25 mouse cellular contexts compared by ENCODE assay signal in the genomic region with DNA sequence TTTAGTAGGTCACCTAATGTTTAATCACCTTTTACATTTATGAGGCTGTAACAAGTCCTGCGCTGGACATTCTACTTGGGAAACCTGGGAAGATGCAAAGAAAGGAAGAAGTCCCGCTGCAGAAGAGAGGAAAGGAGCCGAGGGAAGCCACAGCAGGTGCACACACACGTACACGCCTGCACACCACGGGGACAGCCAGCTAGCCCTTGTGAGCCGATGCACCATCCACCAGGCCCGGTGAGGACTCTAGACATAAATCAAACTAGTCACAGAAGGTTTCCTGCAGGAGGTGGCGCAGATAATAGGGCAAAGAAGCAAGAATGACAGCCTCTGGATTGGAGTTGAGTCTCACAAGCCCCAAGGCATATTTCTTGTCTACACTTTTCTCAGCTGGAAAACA. TPM values are rescaled to one million over a fixed set of nuclear protein-coding genes. Genes with fewer than 3 reads are reported as not detected.
A peak's percentile ranks its signal among the peaks of the same experiment; 100 is the strongest.
DNase-seq lines count a peak whose midpoint lies in the region; ATAC-seq and TF ChIP-seq lines count a peak whose summit lies in the region.
"Had no signal": no experiment of that assay in that cellular context is flagged by ENCODE, and none has a peak within 500 bp of the region (broad histone marks: within the 10 kb centered on the region; RNA-seq: fewer than 3 reads in every experiment).

No protein-coding gene starts in this region.

- H3K27me3 ChIP-seq in heart, embryonic 15.5 days, result no peaks in the 10 kb centered on the region
- H3K27me3 ChIP-seq in hindbrain, embryonic 13.5 days, result no peaks in the 10 kb centered on the region
- H3K27me3 ChIP-seq in hindbrain, embryonic 16.5 days (replicated peaks; ENCODE audit: control insufficient read depth, insufficient read depth, low read length), result no peaks in the 10 kb centered on the region
- H3K27me3 ChIP-seq in testis, adult 2 months (ENCODE audit: control insufficient read depth, insufficient read depth, low read length), result no peaks in the 10 kb centered on the region
- H3K27me3 ChIP-seq: embryonic facial prominence, embryonic 15.5 days; heart, embryonic 12.5 days; hindbrain, embryonic 15.5 days had no signal

- intact Hi-C loops in heart, postnatal 10 days (cut with DNase I), result no loop called here

- no peaks in the 10 kb centered on the region for H3K36me3 ChIP-seq in heart, embryonic 15.5 days
- no peaks in the 10 kb centered on the region for H3K36me3 ChIP-seq in hindbrain, embryonic 13.5 days
- no peaks in the 10 kb centered on the region for H3K36me3 ChIP-seq in hindbrain, embryonic 16.5 days (ENCODE audit: control insufficient read depth, insufficient read depth, low read length)
- H3K36me3 ChIP-seq in testis, adult 2 months (ENCODE audit: control insufficient read depth, insufficient read depth, low read length), result no peaks in the 10 kb centered on the region
- H3K36me3 ChIP-seq: embryonic facial prominence, embryonic 15.5 days; forebrain, embryonic 10.5 days; heart, embryonic 12.5 days; hindbrain, embryonic 15.5 days had no signal

- H3K4me1 ChIP-seq in heart, embryonic 15.5 days (replicated peaks), result peaks cover 63% of the 10 kb centered on the region
- peaks cover 46% of the 10 kb centered on the region for H3K4me1 ChIP-seq in hindbrain, embryonic 13.5 days (replicated peaks)
- H3K4me1 ChIP-seq in hindbrain, embryonic 16.5 days (ENCODE audit: control insufficient read depth, insufficient read depth, low read depth, low read length), result peaks cover 12% of the 10 kb centered on the region
- peaks cover 5% of the 10 kb centered on the region for H3K4me1 ChIP-seq in testis, adult 2 months (ENCODE audit: control insufficient read depth, insufficient read depth, low read length)

- no peak for DNase-seq in heart, postnatal 10 days
- DNase-seq in testis, postnatal 14 days (ENCODE audit: low spot score), result no peak
- DNase-seq in thymus, postnatal 36 days, result peak; percentile 48 to 61
- no peak for DNase-seq in lung, postnatal 4 days
- DNase-seq: adrenal gland, postnatal 10 days; B cell, adult 2 months; cerebellum, adult 11 months; cerebellum, adult 8-10 months; cerebellum, postnatal 14 days; embryo, embryonic 11 days; gastrocnemius, adult 2 months; gastrocnemius, postnatal 25 days; heart, postnatal 4 days had no signal

- H3K9me3 ChIP-seq in heart, embryonic 15.5 days (replicated peaks), result no peaks in the 10 kb centered on the region
- no peaks in the 10 kb centered on the region for H3K9me3 ChIP-seq in hindbrain, embryonic 13.5 days
- no peaks in the 10 kb centered on the region for H3K9me3 ChIP-seq in hindbrain, embryonic 16.5 days (ENCODE audit: control insufficient read depth, low read length)
- H3K9me3 ChIP-seq: embryonic facial prominence, embryonic 15.5 days; forebrain, embryonic 10.5 days; G1E; heart, embryonic 12.5 days; hindbrain, embryonic 15.5 days had no signal

- peak overlapping the region; percentile 5; the same call in 1 of the 2 replicates for H3K27ac ChIP-seq in heart, embryonic 15.5 days
- H3K27ac ChIP-seq in hindbrain, embryonic 13.5 days, result 0 out of 2 replicates have a peak overlapping the region, but pooled peaks have one; percentile 30
- no peak overlapping the region for H3K27ac ChIP-seq in hindbrain, embryonic 16.5 days (ENCODE audit: low read depth, low read length)
- H3K27ac ChIP-seq in testis, adult 2 months (ENCODE audit: control insufficient read depth, insufficient read depth, low read depth, low read length), result no peak overlapping the region
- H3K27ac ChIP-seq: embryonic facial prominence, embryonic 15.5 days; forebrain, embryonic 10.5 days; gastrocnemius, adult 2 months; hindbrain, embryonic 15.5 days had no signal

- no peak overlapping the region for H3K9ac ChIP-seq in heart, embryonic 15.5 days
- H3K9ac ChIP-seq in hindbrain, embryonic 13.5 days, result no peak overlapping the region
- H3K9ac ChIP-seq in hindbrain, embryonic 16.5 days (ENCODE audit: low read depth, low read length), result no peak overlapping the region
- H3K9ac ChIP-seq: embryonic facial prominence, embryonic 15.5 days; heart, embryonic 12.5 days; hindbrain, embryonic 15.5 days had no signal

- no peak for TF ChIP-seq CTCF in testis, adult 2 months (IDR thresholded peaks at IDR 0.05; ENCODE audit: control insufficient read depth, insufficient read depth, insufficient replicate concordance, low read depth, low read length)

- no peak for TF ChIP-seq POLR2A in testis, adult 2 months (IDR thresholded peaks at IDR 0.05; ENCODE audit: control insufficient read depth, low read depth, low read length)

- no peak overlapping the region for H3K4me2 ChIP-seq in heart, embryonic 15.5 days
- H3K4me2 ChIP-seq in hindbrain, embryonic 13.5 days, result no peak overlapping the region
- no peak overlapping the region for H3K4me2 ChIP-seq in hindbrain, embryonic 16.5 days (ENCODE audit: low read length)
- H3K4me2 ChIP-seq: embryonic facial prominence, embryonic 15.5 days; heart, embryonic 12.5 days; hindbrain, embryonic 15.5 days had no signal

- no peak for ATAC-seq in heart, embryonic 15.5 days (replicated peaks; ENCODE audit: insufficient number of reproducible peaks, insufficient read depth, low FRiP score, low read depth)
- ATAC-seq in hindbrain, embryonic 13.5 days (ENCODE audit: low FRiP score), result no peak
- no peak for ATAC-seq in hindbrain, embryonic 16.5 days
- ATAC-seq: CD4-positive, CD25-positive, alpha-beta regulatory T cell, adult 4 months; forebrain, embryonic 14.5 days had no signal

- WGBS in heart, embryonic 15.5 days, result 78% methylated on average over 9 of the region's 9 CpGs
- WGBS in hindbrain, embryonic 13.5 days, result 66% methylated on average over 9 of the region's 9 CpGs
- 64% methylated on average over 9 of the region's 9 CpGs for WGBS in hindbrain, embryonic 16.5 days

- no peak overlapping the region for H3K4me3 ChIP-seq in heart, embryonic 15.5 days
- H3K4me3 ChIP-seq in hindbrain, embryonic 13.5 days, result no peak overlapping the region
- no peak overlapping the region for H3K4me3 ChIP-seq in hindbrain, embryonic 16.5 days (ENCODE audit: low read length)
- peak overlapping the region; percentile 74 for H3K4me3 ChIP-seq in testis, adult 2 months (ENCODE audit: control insufficient read depth, low read depth, low read length)
- H3K4me3 ChIP-seq: embryonic facial prominence, embryonic 15.5 days; erythroblast, embryonic 14.5 days; forebrain, embryonic 10.5 days; gastrocnemius, adult 2 months; heart, embryonic 12.5 days; hindbrain, embryonic 15.5 days had no signal

RNA-seq across cellular contexts. Expression of a gene that starts 19.1 kb away (rescaled TPM):
- 4.9 and 7.9 TPM in 2 replicates for polyA plus RNA-seq in heart, embryonic 15.5 days (2015; fragmentation: Nextera tagmentation; extraction: Ambion mirVana)
- 10 to 100 TPM; 54.2 to 58.3 TPM for total RNA-seq in heart, postnatal 10 days (2021)
- 7.4 and 8.3 TPM in 2 replicates for polyA plus RNA-seq in hindbrain, embryonic 13.5 days (2015; fragmentation: Nextera tagmentation; extraction: Ambion mirVana)
- 8.4 and 9.8 TPM in 2 replicates for polyA plus RNA-seq in hindbrain, embryonic 16.5 days (2015; fragmentation: Nextera tagmentation; extraction: Ambion mirVana)
- polyA plus RNA-seq in testis, adult 2 months (2012; rRNA removed), result 54.9 and 61.9 TPM in 2 replicates

Comparison
In these comparisons a context has a peak if more than half of its experiments do, and no peak if none do; other contexts are left out.
1. H3K27ac ChIP-seq: peak in heart, embryonic 15.5 days (single experiment) and hindbrain, embryonic 13.5 days (single experiment); none in hindbrain, embryonic 16.5 days (single experiment) and testis, adult 2 months (single experiment).
2. DNase-seq: peak in thymus, postnatal 36 days (2 of 2); none in heart, postnatal 10 days (0 of 2), testis, postnatal 14 days (single experiment) and lung, postnatal 4 days (0 of 2).